Mouse (Mus musculus): ENCODE measurements around the gene Clec1b. TPM values are rescaled to one million over a fixed set of nuclear protein-coding genes. Genes with fewer than 3 reads are reported as not detected.

The Clec1b gene
- 7.4 and 8.8 TPM in 2 replicates for polyA plus RNA-seq (2014; fragmentation: Nextera tagmentation; extraction: Ambion mirVana)

GRCm38 (mm10) chr6:129396997-129397396 lies at the start of gene Clec1b:
Clec1b (plus strand) TSS chr6:129397297.
- Histone ChIP-seq H3K4me3 (ENCODE audit: low read depth, low read length) (no peak within 1 kb of the TSS), H3K9ac (ENCODE audit: low read depth, low read length) (no peak within 1 kb of the TSS), H3K27me3 (ENCODE audit: control insufficient read depth, insufficient read depth, low read length) (no peaks in the 10 kb centered on the region), H3K27ac (ENCODE audit: low read depth, low read length) (no peak within 1 kb of the TSS), H3K4me1 (ENCODE audit: control insufficient read depth, insufficient read depth, low read length) (0 out of 2 replicates have a peak, but pooled peaks cover 3% of the 10 kb centered on the region), H3K9me3 (replicated peaks; ENCODE audit: control insufficient read depth, low read length) (no peaks in the 10 kb centered on the region), H3K4me2 (no peak within 1 kb of the TSS), H3K36me3 (ENCODE audit: control insufficient read depth, insufficient read depth, low read length) (no peaks in the 10 kb centered on the region)
- no peak for ATAC-seq (replicated peaks; ENCODE audit: insufficient number of reproducible peaks, low FRiP score, low TSS enrichment)
- WGBS (ENCODE audit: insufficient replicate concordance) = 61% methylated on average over 8 of the region's 8 CpGs

GRCm38 (mm10) chr6:129349524-129350352 lies 47.4 kb upstream of the Clec1b start:
- H3K4me1 ChIP-seq (ENCODE audit: control insufficient read depth, insufficient read depth, low read length) = no peaks in the 10 kb centered on the region
- no peak for ATAC-seq (replicated peaks; ENCODE audit: insufficient number of reproducible peaks, low FRiP score, low TSS enrichment)
- 58% methylated on average over 4 of the region's 4 CpGs for WGBS (ENCODE audit: insufficient replicate concordance)
- H3K27me3 ChIP-seq (ENCODE audit: control insufficient read depth, insufficient read depth, low read length) = no peaks in the 10 kb centered on the region
- H3K27ac ChIP-seq (ENCODE audit: low read depth, low read length) = no peak overlapping the region
- H3K9ac ChIP-seq (ENCODE audit: low read depth, low read length) = no peak overlapping the region
- H3K9me3 ChIP-seq (replicated peaks; ENCODE audit: control insufficient read depth, low read length) = no peaks in the 10 kb centered on the region
- no peak overlapping the region for H3K4me2 ChIP-seq
- H3K4me3 ChIP-seq (ENCODE audit: low read depth, low read length) = no peak overlapping the region
- H3K36me3 ChIP-seq (ENCODE audit: control insufficient read depth, insufficient read depth, low read length) = no peaks in the 10 kb centered on the region

- no peak for ATAC-seq (replicated peaks; ENCODE audit: insufficient number of reproducible peaks, low FRiP score, low TSS enrichment)
- Histone ChIP-seq H3K36me3 (ENCODE audit: control insufficient read depth, insufficient read depth, low read length) (no peaks in the 10 kb centered on the region), H3K4me1 (ENCODE audit: control insufficient read depth, insufficient read depth, low read length) (no peaks in the 10 kb centered on the region), H3K27ac (ENCODE audit: low read depth, low read length) (no peak overlapping the region), H3K9ac (ENCODE audit: low read depth, low read length) (no peak overlapping the region), H3K4me3 (ENCODE audit: low read depth, low read length) (no peak overlapping the region), H3K9me3 (replicated peaks; ENCODE audit: control insufficient read depth, low read length) (no peaks in the 10 kb centered on the region), H3K4me2 (no peak overlapping the region), H3K27me3 (ENCODE audit: control insufficient read depth, insufficient read depth, low read length) (no peaks in the 10 kb centered on the region)
- 90% methylated on average over 3 of the region's 3 CpGs for WGBS (ENCODE audit: insufficient replicate concordance)
These were observed 46.0 kb upstream of the Clec1b start for GRCm38 (mm10) chr6:129351091-129351490.

- Histone ChIP-seq H3K4me2 (no peak overlapping the region), H3K4me1 (ENCODE audit: control insufficient read depth, insufficient read depth, low read length) (no peaks in the 10 kb centered on the region), H3K9ac (ENCODE audit: low read depth, low read length) (no peak overlapping the region), H3K27ac (ENCODE audit: low read depth, low read length) (no peak overlapping the region), H3K9me3 (replicated peaks; ENCODE audit: control insufficient read depth, low read length) (no peaks in the 10 kb centered on the region), H3K4me3 (ENCODE audit: low read depth, low read length) (no peak overlapping the region), H3K27me3 (ENCODE audit: control insufficient read depth, insufficient read depth, low read length) (no peaks in the 10 kb centered on the region), H3K36me3 (ENCODE audit: control insufficient read depth, insufficient read depth, low read length) (no peaks in the 10 kb centered on the region)
- no peak for ATAC-seq (replicated peaks; ENCODE audit: insufficient number of reproducible peaks, low FRiP score, low TSS enrichment)
- WGBS (ENCODE audit: insufficient replicate concordance) = 88% methylated on average over 2 of the region's 2 CpGs
These were observed 41.3 kb upstream of the Clec1b start for GRCm38 (mm10) chr6:129355774-129356173.

GRCm38 (mm10) chr6:129356430-129356829 lies 40.7 kb upstream of the Clec1b start:
- no peak for ATAC-seq (replicated peaks; ENCODE audit: insufficient number of reproducible peaks, low FRiP score, low TSS enrichment)
- Histone ChIP-seq H3K36me3 (ENCODE audit: control insufficient read depth, insufficient read depth, low read length) (no peaks in the 10 kb centered on the region), H3K27me3 (ENCODE audit: control insufficient read depth, insufficient read depth, low read length) (no peaks in the 10 kb centered on the region), H3K4me3 (ENCODE audit: low read depth, low read length) (no peak overlapping the region), H3K4me1 (ENCODE audit: control insufficient read depth, insufficient read depth, low read length) (no peaks in the 10 kb centered on the region), H3K4me2 (no peak overlapping the region), H3K9ac (ENCODE audit: low read depth, low read length) (no peak overlapping the region), H3K9me3 (replicated peaks; ENCODE audit: control insufficient read depth, low read length) (no peaks in the 10 kb centered on the region), H3K27ac (ENCODE audit: low read depth, low read length) (no peak overlapping the region)

GRCm38 (mm10) chr6:129359515-129359914 lies 37.6 kb upstream of the Clec1b start:
- Histone ChIP-seq H3K36me3 (ENCODE audit: control insufficient read depth, insufficient read depth, low read length) (no peaks in the 10 kb centered on the region), H3K27me3 (ENCODE audit: control insufficient read depth, insufficient read depth, low read length) (no peaks in the 10 kb centered on the region), H3K4me3 (ENCODE audit: low read depth, low read length) (no peak overlapping the region), H3K4me1 (ENCODE audit: control insufficient read depth, insufficient read depth, low read length) (no peaks in the 10 kb centered on the region), H3K9me3 (replicated peaks; ENCODE audit: control insufficient read depth, low read length) (no peaks in the 10 kb centered on the region), H3K9ac (ENCODE audit: low read depth, low read length) (no peak overlapping the region), H3K4me2 (no peak overlapping the region), H3K27ac (ENCODE audit: low read depth, low read length) (no peak overlapping the region)
- no peak for ATAC-seq (replicated peaks; ENCODE audit: insufficient number of reproducible peaks, low FRiP score, low TSS enrichment)
- 87% methylated on average over 2 of the region's 2 CpGs for WGBS (ENCODE audit: insufficient replicate concordance)

GRCm38 (mm10) chr6:129363942-129364341 lies 33.2 kb upstream of the Clec1b start:
- 8% methylated on average over 1 of the region's 1 CpGs for WGBS (ENCODE audit: insufficient replicate concordance)

GRCm38 (mm10) chr6:129365959-129366359 lies 31.1 kb upstream of the Clec1b start:
- no peak overlapping the region for H3K4me2 ChIP-seq
- no peak overlapping the region for H3K4me3 ChIP-seq (ENCODE audit: low read depth, low read length)
- no peak overlapping the region for H3K27ac ChIP-seq (ENCODE audit: low read depth, low read length)
- H3K4me1 ChIP-seq (ENCODE audit: control insufficient read depth, insufficient read depth, low read length) = no peaks in the 10 kb centered on the region
- no peaks in the 10 kb centered on the region for H3K27me3 ChIP-seq (ENCODE audit: control insufficient read depth, insufficient read depth, low read length)
- no peaks in the 10 kb centered on the region for H3K9me3 ChIP-seq (replicated peaks; ENCODE audit: control insufficient read depth, low read length)
- WGBS (ENCODE audit: insufficient replicate concordance) = 16% methylated on average over 6 of the region's 6 CpGs
- no peak for ATAC-seq (replicated peaks; ENCODE audit: insufficient number of reproducible peaks, low FRiP score, low TSS enrichment)
- H3K36me3 ChIP-seq (ENCODE audit: control insufficient read depth, insufficient read depth, low read length) = no peaks in the 10 kb centered on the region
- H3K9ac ChIP-seq (ENCODE audit: low read depth, low read length) = no peak overlapping the region

More at GRCm38 (mm10) chr6:129363942-129364341, 33.2 kb upstream of the Clec1b start:
- Histone ChIP-seq H3K27me3 (ENCODE audit: control insufficient read depth, insufficient read depth, low read length) (no peaks in the 10 kb centered on the region), H3K9me3 (replicated peaks; ENCODE audit: control insufficient read depth, low read length) (no peaks in the 10 kb centered on the region), H3K4me3 (ENCODE audit: low read depth, low read length) (no peak overlapping the region), H3K4me1 (ENCODE audit: control insufficient read depth, insufficient read depth, low read length) (no peaks in the 10 kb centered on the region), H3K36me3 (ENCODE audit: control insufficient read depth, insufficient read depth, low read length) (no peaks in the 10 kb centered on the region), H3K4me2 (no peak overlapping the region), H3K27ac (ENCODE audit: low read depth, low read length) (no peak overlapping the region), H3K9ac (ENCODE audit: low read depth, low read length) (no peak overlapping the region)
- no peak for ATAC-seq (replicated peaks; ENCODE audit: insufficient number of reproducible peaks, low FRiP score, low TSS enrichment)

All from heart, embryonic 11.5 days (tissue).